Mouse (Mus musculus) thymus, postnatal 25 days (tissue): ENCODE results near the gene Tnfrsf22.
"Not testable (repeated sequence)": the region's sequence is repeated elsewhere in the genome, so short reads cannot be mapped to it uniquely, and the experiment has no call there.

Experiments used
- DNase-seq: peaks from one replicate; pipeline ENCODE4 v3.0.0; 2022

The Tnfrsf22 gene

DNA sequence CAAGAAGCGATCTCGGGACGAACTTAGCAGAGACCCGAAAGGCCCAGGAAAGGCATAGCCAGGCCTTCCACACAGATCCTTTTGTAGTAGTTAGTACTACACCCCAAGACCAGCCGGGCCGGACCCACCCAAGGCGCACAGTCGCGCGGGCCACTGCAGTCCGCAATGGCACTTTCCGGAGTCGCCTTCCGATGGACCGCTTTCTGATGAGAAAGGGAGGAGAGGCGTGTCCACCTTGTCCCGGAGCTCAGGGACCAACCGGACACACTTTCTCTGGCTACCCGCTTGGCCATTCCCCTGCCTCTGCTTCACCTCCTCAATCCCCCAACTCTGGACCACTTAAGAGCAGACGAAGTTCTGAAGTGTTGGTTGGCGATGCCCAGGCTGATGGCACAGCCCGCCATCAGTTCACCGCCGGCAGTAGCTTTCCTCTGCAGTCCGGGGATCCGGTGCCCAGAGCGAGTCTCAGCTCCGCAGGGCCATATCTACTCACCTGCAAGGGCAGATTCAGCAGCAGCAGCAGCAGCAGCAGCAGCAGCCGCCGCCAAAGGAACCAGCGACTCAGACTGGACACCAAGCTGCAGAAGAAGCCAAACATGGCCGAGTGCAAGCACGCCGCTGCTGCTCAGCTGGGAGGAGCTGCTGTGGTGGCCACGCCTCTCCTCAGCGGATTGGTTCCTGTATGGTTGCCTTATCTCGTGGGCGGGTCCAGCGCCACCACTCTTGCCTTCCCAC is at the start of gene Tnfrsf22:
Gene Tnfrsf22 (minus strand): TSS at position 628 of the 735 bp plus-strand sequence.
- peak; percentile 76 for DNase-seq

- peak; percentile 55 for DNase-seq
Observed at GRCm38 (mm10) chr7:143696140-143696539, 46.7 kb upstream of the Tnfrsf22 start.

GRCm38 (mm10) chr7:143694550-143694949 is 45.1 kb upstream of the Tnfrsf22 start:
- no peak for DNase-seq

DNA sequence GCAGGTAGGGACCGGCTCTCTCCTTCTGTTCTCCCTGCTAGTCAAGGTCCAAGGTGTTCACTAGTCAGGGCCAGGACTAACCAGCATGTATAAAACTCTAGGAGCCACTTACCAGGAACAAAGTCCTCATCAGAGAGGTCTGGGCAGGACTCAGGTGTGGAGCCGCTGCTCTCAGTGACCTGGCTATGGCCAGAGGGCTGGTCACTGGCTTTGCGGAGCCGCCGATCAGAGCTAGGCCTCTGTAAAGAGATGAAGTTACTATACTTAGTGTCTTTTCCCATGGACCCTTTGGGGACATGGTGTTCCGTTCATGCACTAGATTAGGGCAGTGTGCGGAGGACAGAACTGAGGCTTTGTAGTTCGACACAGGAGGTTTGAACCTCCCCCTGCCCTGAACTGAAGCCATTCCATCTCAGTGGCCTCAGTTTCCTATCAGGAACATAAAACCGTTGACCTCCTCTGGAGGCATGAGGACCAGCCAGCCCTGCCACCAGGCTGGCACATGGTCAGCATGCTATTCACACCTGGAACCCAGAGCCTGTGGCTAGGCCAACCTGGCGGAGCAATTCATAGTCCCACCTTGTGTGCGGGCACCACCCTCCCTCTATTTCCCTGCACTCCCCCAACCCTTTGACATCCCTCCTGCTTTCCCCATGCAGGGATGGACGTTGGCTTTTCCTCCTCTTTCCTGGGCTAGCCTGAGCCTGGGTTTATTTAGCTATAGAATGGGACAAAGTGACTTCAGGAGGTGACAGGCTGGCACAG is 43.5 kb upstream of the Tnfrsf22 start:
- no peak for DNase-seq

GRCm38 (mm10) chr7:143691909-143692308 is 42.4 kb upstream of the Tnfrsf22 start:
- DNase-seq, result no peak

DNA sequence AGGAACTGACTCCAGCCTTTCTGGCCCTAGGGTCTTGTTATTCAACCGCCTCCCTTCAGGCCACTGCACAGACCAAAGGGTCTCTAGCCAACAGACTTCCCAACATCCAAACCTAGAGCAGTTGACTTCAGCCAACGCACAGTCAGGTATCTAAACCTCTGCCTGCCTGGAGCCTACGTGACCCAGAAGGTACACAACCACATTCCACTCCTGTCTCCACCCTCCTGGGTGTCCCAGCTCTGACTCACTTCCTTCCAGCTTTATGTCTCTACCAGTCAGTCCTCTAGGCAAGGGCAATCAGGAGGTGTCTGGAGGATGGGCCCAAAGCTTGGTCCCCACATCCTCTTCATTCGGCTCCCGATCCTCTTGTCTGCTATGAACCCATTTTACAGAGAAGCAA is 41.7 kb upstream of the Tnfrsf22 start:
- DNase-seq, result no peak

GRCm38 (mm10) chr7:143689946-143690345 is 40.5 kb upstream of the Tnfrsf22 start:
- DNase-seq, result no peak

DNA sequence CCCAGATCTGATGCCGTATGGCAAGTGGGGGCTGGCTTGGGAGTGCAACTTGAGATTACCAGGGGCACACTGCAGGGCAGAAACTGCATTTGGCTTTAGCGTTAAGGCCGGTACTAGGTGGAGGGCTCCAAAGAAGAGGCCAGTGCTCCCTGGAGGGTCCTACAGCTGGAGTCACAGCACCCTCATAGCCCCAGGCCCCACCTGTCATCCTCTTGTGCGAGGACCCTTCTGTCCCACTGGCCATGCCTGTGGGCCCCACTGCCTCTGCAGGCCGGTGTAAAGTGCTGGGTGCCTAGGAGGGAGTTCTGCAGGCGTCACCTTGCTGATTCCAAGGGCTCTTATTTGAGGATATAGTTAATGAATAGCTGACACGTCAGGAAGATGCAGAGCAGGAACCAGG is 40.0 kb upstream of the Tnfrsf22 start:
- no peak for DNase-seq

GRCm38 (mm10) chr7:143686676-143687075 is 37.2 kb upstream of the Tnfrsf22 start:
- not testable (repeated sequence) for DNase-seq

- DNase-seq, result not testable (repeated sequence)
Observed at GRCm38 (mm10) chr7:143686191-143686590, 36.7 kb upstream of the Tnfrsf22 start.

DNA sequence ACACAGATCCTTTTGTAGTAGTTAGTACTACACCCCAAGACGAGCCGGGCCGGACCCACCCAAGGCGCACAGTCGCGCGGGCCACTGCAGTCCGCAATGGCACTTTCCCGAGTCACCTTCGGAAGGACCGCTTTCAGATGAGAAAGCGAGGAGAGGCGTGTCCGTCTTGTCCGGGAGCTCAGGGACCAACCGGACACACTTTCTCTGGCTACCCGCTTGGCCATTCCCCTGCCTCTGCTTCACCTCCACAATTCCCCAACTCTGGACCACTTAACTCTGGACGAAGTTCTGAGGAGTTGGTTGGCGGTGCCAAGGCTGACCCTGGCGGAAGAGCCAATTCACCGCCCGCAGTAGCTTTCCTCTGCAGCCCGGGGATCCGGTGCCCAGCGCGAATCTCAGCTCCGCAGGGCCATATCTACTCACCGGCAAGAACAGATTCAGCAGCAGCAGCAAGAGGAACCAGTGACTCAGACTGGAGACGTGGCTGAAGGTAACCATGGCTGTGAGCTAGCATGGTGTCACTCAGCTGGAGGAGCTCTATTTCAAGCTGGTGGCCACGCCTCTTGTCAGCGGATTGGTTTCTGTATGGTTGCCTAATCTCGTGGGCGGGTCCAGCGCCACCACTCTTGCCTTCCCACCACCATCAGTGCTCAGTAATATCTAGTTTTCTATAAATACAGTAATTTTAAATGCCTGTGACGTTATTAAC is 36.1 kb upstream of the Tnfrsf22 start, which contains the start of gene Tnfrsf23:
Gene Tnfrsf23 (minus strand): TSS at position 514 of the 709 bp plus-strand sequence.
- peak; percentile 56 for DNase-seq

DNA sequence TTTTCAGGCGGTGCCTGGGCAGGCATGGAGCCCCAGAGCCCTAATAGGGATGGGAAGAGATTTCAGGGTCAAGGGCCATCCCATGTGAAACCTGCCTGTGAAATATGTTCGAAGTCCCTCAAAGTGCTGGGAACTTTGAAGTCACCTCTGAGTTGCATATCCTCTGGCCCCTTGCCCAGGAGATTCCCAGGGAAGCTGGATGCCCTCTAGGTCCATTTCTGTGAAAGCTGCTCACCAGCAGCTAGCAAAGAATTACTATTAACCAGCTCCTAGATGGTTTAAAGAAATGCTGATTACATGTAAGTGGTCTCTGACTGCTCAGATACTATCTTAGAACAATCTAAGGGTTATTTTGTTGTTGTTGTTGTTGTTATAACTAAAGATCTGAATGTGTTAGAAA is 35.1 kb upstream of the Tnfrsf22 start:
- DNase-seq, result not testable (repeated sequence)

DNA sequence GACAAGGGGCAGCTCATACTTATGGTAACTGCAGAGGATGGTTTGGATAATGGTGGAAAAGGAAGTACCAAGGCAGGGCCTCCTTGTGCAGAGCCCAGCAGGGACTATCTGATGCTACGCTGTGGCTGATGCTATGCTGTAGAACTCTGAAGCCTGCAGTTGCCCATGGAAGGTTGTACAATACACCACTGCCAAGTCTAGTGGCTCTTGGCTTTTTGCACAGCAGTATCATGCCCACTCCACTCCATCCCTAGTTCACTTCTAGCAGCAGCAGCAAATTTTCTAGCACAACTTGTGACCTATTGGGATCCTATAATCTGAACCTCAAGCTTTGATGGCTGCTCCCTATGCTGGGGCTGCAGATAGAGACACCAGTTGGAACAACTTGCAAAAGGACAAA is 32.1 kb upstream of the Tnfrsf22 start:
- DNase-seq, result no peak

DNA sequence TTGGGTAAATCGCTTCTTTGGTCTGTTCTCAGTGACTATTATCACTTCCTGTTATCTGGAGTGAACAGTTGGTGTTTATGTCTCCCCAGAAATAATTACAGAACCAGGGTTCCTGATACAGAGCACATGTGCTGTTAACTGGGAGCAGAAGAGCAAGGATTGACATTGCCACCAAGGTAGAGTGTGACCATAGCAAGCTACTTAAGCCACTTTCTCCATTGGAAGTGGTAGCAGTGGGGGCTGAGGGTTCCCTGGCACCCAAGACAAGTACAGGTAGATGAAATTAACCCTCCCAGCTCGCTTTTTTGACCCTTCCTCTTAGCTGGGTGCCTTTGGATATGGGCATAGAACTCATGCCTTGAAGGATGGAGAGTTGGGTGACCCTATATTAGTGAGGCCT is 31.4 kb upstream of the Tnfrsf22 start:
- DNase-seq, result not testable (repeated sequence)

GRCm38 (mm10) chr7:143679650-143680049 is 30.2 kb upstream of the Tnfrsf22 start:
- peak; percentile 0 for DNase-seq

GRCm38 (mm10) chr7:143666427-143667311 is 17.2 kb upstream of the Tnfrsf22 start:
- no peak for DNase-seq

- no peak for DNase-seq
Observed at GRCm38 (mm10) chr7:143663470-143663869, 14.0 kb upstream of the Tnfrsf22 start.

DNA sequence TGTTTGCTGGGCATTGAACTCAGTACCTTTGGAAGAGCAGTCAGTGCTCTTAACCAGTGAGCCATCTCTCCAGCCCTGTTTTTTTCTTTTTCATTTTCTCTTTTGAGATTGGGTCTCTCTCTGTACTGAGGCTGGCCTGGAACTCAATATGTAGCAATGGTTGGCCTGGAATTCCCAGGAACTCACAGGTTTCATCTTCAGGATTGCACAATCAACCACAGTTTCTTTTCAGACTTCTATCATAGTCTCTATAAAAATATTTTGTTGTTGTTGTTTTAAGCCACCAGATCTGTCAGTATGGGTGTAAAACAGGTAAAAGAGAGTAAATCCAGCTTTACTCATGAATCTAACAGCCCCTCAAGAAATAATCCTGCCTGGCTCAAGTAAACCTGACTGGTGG is 11.3 kb upstream of the Tnfrsf22 start:
- no peak for DNase-seq

GRCm38 (mm10) chr7:143649769-143650346 is 397 bp upstream of the Tnfrsf22 start:
- not testable (repeated sequence) for DNase-seq

GRCm38 (mm10) chr7:143643949-143644348 is 5.5 kb downstream of the Tnfrsf22 start:
- not testable (repeated sequence) for DNase-seq

GRCm38 (mm10) chr7:143636674-143637073 is 12.8 kb downstream of the Tnfrsf22 start:
- no peak for DNase-seq

DNA sequence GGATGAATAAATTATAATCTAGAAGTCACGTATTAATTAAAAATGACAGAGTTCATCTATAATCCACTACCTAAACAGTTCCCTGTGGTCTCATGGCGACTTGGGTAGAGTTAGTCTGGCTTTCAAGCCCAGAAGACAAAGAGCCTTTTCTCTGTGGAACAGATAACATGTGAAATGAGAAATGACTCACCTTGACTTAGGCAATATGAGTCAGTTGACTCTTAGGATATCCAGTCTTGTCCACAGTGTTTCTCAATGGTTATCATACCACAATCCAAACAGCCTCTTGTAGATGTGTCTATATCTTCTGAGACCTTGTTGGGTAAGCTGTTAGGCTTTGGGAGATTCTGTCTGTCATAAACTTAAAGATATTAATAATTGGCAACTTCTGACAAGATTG is 18.0 kb downstream of the Tnfrsf22 start:
- DNase-seq, result no peak
